Mouse (Mus musculus) E14TG2a.4 (cell line): ENCODE data around the gene Mgarp.

Source experiments
- CTCF ChIP-seq: conservative IDR thresholded peaks from 2 replicates; pipeline ENCODE4 v1.5.1; 2014; ENCODE audit warnings: low read length
- POU5F1 ChIP-seq: IDR thresholded peaks from 2 replicates; pipeline ENCODE4 v1.6.1; 2014; ENCODE audit warnings: low read length, borderline replicate concordance

DNA sequence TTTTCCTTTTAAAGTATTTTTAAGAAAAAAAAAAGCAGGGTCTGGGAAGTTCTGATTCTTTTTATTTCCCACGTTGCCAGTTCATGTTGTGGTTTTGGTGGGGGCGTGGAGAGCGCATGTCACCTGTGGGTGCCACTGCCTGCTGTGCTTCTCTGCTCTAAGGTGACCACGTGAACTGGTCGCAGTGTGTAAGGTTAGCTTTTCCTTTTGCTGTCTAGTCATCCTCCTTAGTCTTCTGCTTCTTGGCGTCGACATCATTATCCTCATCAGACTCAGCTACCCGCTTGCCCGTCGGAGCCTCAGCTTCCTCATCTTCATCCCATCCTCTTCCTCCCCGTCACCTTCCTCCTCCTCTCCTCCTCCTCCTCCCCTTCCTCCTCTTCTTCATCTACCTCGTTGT is 6.1 kb upstream of the Mgarp start:
- TF ChIP-seq CTCF (no peak), POU5F1 (no peak)
